Mouse (Mus musculus) testis, adult 2 months (tissue): ENCODE data around the gene Atp1a3.

Experiments
- CTCF ChIP-seq: fragments of 200-500 bp; IDR thresholded peaks from 2 replicates; pipeline ENCODE4 v1.5.1; 2012; ENCODE audit warnings: low read depth, mild to moderate bottlenecking, inconsistent platforms, low read length, moderate library complexity; ENCODE audit not compliant: control insufficient read depth, insufficient read depth, insufficient replicate concordance
- POLR2A ChIP-seq: fragments of 200-500 bp; IDR thresholded peaks from 2 replicates; pipeline ENCODE4 v1.6.1; 2012; ENCODE audit warnings: low read depth, mild to moderate bottlenecking, inconsistent platforms, low read length, moderate library complexity; ENCODE audit not compliant: control insufficient read depth

- no peak for TF ChIP-seq CTCF
- no peak for TF ChIP-seq POLR2A
Measured at GRCm38 (mm10) chr7:25005421-25006065, at the start of gene Atp1a3.
